Mouse (Mus musculus): ENCODE measurements around the gene Stk24.

Stk24 gene

GRCm38 (mm10) chr14:121350011-121350410 is 29.8 kb downstream of the Stk24 start:
- DNase-seq (ENCODE audit: low spot score) = no peak

- DNase-seq (ENCODE audit: low spot score) = no peak
Observed at GRCm38 (mm10) chr14:121349291-121349690, 30.5 kb downstream of the Stk24 start.

- DNase-seq (ENCODE audit: low spot score) = no peak
Observed at GRCm38 (mm10) chr14:121348256-121348655, 31.6 kb downstream of the Stk24 start.

- DNase-seq (ENCODE audit: low spot score) = no peak
Observed at GRCm38 (mm10) chr14:121347134-121347533, 32.7 kb downstream of the Stk24 start.

- DNase-seq (ENCODE audit: low spot score) = no peak
Observed at GRCm38 (mm10) chr14:121346654-121347053, 33.2 kb downstream of the Stk24 start.

- no peak for DNase-seq (ENCODE audit: low spot score)
Observed at GRCm38 (mm10) chr14:121346053-121346452, 33.8 kb downstream of the Stk24 start.

- no peak for DNase-seq (ENCODE audit: low spot score)
Observed at GRCm38 (mm10) chr14:121344928-121345327, 34.9 kb downstream of the Stk24 start.

GRCm38 (mm10) chr14:121342885-121343284 is 36.9 kb downstream of the Stk24 start:
- no peak for DNase-seq (ENCODE audit: low spot score)

GRCm38 (mm10) chr14:121339951-121340401 is 39.8 kb downstream of the Stk24 start:
- no peak for DNase-seq (ENCODE audit: low spot score)

- DNase-seq (ENCODE audit: low spot score) = no peak
Observed at GRCm38 (mm10) chr14:121338819-121339573, 40.8 kb downstream of the Stk24 start.

- no peak for DNase-seq (ENCODE audit: low spot score)
Observed at GRCm38 (mm10) chr14:121330090-121330408, 49.8 kb downstream of the Stk24 start.

GRCm38 (mm10) chr14:121329401-121330089 is 50.3 kb downstream of the Stk24 start:
- no peak for DNase-seq (ENCODE audit: low spot score)

GRCm38 (mm10) chr14:121328878-121329277 is 50.9 kb downstream of the Stk24 start:
- DNase-seq (ENCODE audit: low spot score) = no peak

GRCm38 (mm10) chr14:121326432-121326831 is 53.4 kb downstream of the Stk24 start:
- no peak for DNase-seq (ENCODE audit: low spot score)

- DNase-seq (ENCODE audit: low spot score) = no peak
Observed at GRCm38 (mm10) chr14:121324521-121325330, 55.1 kb downstream of the Stk24 start.

- no peak for DNase-seq (ENCODE audit: low spot score)
Observed at GRCm38 (mm10) chr14:121322641-121323040, 57.2 kb downstream of the Stk24 start.

GRCm38 (mm10) chr14:121322150-121322549 is 57.7 kb downstream of the Stk24 start:
- no peak for DNase-seq (ENCODE audit: low spot score)

- DNase-seq (ENCODE audit: low spot score) = no peak
Observed at GRCm38 (mm10) chr14:121318382-121318781, 61.4 kb downstream of the Stk24 start.

GRCm38 (mm10) chr14:121317312-121317671 is 62.5 kb downstream of the Stk24 start:
- no peak for DNase-seq (ENCODE audit: low spot score)

GRCm38 (mm10) chr14:121316631-121317311 is 63.0 kb downstream of the Stk24 start:
- no peak for DNase-seq (ENCODE audit: low spot score)

- peak; percentile 39 for DNase-seq (ENCODE audit: low spot score)
Observed at GRCm38 (mm10) chr14:121316136-121316535, 63.7 kb downstream of the Stk24 start.

GRCm38 (mm10) chr14:121314934-121315333 is 64.9 kb downstream of the Stk24 start:
- no peak for DNase-seq (ENCODE audit: low spot score)

Measured in embryo, embryonic 10 days (tissue).